Mouse (Mus musculus): ENCODE measurements around the gene Ankrd6.
A peak's percentile ranks its signal among the peaks of the same experiment; 100 is the strongest.

Gene Ankrd6

DNA sequence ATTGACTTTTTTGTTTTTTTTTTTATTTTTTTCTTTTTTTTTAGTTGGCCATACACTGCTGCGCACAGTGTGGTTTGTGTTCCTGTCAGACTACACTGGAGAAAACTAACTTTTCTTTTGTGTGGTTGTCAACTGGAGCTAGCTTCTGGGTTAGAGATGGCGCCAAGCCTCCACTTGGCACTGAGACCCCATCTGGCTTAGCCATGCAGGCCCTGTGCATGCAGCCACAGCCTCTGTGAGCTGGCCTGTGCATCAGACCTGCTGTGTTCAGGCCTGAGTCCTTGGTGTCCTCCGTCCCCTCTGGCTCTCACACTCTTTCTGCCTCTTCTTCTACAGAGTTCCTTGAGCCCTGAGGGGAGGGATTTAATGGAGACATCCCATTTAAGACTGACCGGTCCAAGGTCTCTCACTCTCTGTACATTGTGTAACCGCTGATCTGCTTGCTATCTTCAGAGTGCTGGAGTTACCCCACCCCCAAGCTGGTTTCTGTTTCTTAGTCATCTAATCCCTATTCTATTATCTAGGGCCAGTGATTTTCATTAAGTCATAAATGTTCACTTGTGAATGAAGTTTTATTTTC is 96.9 kb downstream of the Ankrd6 start:
- DNase-seq, result no peak

GRCm38 (mm10) chr4:32852819-32853218 is 97.8 kb downstream of the Ankrd6 start:
- no peak for DNase-seq

DNA sequence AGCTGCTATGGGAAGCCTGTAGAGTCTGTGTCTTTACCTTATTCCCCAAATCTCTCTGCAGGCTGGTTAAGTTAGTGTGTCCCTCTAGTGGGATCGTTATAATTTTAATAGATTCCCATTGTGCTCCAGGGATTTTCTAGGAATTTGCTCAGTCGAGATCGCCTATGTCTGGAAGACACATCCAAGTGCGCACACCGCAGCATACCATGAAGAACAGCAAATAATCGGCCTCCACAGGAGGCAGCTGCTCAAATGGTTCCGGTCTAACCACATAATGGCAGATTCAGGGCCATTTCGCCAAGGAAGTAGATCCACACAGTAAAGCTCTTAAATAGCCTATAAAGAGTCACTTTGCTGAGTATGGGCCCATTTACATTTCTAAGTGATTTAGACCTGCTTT is 98.3 kb downstream of the Ankrd6 start:
- no peak for DNase-seq

DNA sequence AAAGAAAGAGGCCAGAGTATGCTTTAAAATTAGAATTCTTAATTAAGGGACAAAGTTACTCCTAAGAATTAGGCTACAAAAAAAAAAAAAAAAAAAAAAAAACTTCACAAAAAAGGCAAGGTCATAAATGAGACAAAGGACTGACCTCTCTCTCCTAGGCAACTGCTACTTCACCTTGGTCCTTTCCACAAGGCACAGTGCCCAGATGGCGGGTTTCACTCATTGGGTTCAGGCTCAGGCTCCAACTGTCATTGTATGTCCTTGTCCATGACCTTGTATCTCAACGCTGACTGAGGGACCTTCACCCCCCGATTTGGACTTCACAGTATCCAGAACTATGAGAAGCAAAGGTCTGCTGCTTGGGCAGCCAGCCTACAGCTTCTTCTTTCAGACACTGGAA is 112.2 kb downstream of the Ankrd6 start:
- DNase-seq, result no peak

DNA sequence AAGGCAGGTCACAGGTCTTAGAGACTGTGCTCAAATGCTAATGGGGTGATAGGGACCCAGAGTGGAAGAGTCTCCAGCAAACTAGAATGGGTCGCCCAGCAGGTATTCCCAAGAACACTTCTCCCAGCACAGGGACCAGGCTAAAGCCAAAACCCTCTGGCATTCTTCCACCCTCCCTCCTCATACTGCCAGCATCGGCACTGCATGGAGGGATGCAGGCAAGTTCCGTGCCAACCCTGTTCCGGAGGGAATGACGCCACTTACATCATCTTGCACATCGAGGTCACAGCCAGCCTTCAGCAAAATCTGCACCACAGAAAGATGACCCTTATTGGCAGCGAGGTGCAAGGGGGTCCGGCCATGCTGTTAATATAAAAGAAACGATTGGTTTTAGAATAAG is 114.6 kb downstream of the Ankrd6 start:
- DNase-seq, result no peak

- DNase-seq, result no peak
These were observed 116.1 kb downstream of the Ankrd6 start for GRCm38 (mm10) chr4:32834541-32834940.

DNA sequence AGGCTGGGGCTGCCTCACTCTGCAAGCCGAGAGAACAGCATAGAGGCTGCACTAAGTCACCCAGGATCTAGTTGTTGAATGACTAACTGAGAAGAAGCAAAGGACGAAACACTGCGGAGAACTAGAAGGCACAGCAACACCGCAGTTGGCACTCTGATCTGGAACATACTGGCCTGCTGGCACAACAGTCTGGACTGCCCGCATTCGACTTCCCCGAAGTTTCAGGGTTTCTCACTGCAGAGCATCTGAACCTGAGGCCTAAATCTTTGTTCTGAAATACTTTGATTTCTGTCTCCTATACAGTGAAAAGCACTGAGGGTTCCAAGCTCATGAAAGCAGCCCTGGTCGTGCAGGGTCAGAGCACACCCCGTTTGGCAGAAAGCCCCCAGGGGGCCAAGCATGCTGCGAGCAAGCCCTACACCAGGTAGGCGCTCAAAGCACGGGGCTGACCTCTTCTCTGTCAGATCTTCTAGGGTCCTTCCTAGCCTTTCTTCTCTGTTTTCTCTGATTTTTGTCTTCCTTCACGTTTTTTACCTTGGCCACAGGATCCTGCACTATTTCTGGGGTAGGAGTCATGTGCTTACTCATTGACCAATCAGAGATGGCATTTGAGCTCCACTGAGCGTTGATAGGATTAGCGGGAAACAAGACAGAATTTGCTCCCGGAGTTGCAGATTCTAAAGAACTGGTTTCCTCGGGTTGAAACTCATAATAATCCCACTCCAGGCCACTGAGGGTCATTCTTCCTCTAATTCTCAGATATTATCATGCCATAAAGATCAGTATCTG is 117.0 kb downstream of the Ankrd6 start:
- DNase-seq, result peak; percentile 60

DNA sequence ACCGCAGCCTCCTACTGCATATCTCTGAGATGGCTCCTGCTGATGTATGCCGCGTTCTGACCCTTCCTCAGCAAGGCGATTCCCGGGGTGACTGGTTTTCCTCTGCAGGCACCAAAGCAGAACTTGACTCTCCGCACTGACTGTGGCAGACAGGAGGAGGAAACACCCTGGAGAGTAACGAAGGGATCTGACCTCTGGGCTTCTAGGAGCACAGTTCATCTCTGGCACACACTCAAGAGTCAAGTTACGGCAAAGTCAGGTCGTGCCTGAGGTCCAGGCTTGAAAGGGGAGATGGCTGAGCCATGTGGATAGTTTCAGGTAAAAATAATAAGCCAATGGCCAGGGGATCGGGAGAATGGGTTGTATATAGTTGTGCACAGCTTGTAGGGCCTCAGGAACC is 121.3 kb downstream of the Ankrd6 start:
- DNase-seq, result no peak

DNA sequence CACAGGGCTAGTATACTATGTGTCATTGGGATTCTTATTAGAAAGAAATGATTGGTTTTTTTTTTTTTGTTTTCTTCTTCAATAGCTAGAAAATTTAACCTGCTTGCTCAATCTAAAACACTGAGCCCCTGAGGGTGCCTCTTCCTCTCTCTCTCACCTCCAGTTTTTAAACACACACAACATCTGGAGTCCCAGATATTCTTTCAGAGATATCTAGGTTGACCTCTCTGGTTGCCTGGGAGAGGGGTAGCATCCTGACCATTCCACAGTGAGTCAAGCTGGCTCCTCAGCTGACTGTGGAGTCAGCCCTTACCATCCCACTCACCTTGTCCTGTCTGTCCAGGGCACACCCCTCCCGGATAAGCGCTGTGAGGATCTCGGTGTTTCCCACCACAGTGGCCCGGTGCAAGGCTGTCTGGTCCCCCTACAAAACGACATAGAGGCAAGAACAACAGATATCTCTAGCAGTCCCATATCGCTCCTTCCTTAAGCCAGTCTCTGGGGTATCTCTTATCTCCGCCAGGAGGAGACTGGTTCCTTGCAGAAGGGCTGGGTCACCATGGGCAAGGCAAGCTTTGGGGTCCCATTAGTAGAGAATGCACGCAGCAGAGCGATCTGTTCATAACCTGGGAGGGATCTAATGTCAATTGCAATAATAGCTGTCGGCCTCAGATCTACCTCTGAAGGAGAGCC is 122.1 kb downstream of the Ankrd6 start:
- DNase-seq, result no peak

DNA sequence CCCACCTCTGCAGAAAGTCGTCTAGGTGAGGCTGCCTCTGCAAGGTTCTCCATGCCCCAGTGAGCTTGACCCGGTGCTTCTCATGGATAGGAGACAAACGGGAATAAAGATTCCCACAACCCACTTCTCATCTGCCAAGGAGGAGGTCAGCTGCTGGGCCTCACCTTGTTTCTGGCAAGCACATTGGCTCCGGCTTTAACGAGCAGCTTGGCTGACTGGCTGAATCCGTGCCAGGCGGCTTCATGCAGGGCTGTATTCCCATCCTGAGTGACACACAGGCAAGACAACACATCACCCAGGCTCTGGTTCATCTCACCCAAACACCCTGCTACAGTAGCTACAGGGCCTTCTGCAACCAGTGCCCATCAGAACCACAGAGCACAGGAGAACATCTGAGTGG is 123.7 kb downstream of the Ankrd6 start:
- peak; percentile 90 for DNase-seq

DNA sequence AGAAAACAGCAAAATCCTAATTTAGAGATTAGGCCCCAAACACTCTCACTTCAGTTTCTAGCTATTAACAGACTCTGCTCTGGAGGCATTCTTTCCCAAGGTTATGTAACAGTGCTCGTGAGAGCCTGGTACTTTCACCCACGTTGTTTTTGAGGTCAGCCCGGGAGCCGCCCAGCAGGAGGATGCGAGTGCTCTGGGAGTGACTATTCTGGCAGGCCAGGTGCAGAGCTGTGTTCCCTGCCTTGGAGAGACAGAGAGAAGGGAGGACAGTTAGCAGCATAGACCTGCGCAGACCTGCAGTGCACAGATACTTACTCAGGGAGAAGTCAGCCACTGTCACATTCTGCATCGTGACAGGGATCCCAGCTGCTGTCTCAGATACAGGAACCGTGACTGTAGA is 126.4 kb downstream of the Ankrd6 start:
- DNase-seq, result peak; percentile 58

DNA sequence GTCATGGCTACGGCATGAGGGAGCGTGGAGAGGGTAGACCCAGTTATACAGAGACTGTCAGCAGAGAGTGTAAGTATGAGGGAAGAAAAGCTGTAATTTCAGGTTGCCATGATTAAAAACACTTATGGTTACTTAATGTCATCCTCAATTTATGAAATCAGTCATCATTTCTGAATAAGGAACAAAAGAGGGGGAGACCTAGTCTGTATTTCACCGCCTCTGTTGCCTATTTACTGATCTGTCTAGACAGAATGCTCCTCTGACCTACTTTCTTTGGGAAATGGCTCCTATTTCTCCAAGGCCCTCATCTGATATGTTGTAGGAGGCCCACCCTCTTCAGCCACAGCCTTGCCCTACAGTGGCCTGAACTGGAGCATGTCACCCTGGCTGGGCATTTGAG is 130.0 kb downstream of the Ankrd6 start:
- DNase-seq, result no peak

DNA sequence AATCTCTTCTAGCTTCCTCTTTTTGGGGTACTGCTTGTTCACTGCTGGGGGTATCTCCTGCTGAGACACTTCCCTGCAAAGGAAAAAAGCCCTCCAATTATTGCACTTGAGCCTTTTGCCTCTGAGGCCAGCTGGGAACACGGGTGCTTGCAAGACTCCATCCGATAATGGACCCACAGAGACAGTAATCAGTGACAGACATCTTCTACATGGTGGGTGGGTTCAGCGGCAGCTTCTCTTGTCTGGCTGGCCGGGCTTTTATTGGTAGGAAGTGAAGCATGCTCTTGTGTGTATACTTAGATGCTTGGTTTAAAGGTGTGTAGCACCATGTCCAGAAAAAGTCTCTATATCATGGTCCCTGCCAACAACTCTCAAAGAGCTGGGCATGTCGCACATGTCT is 133.2 kb downstream of the Ankrd6 start:
- no peak for DNase-seq

GRCm38 (mm10) chr4:32800577-32801170 is 150.0 kb downstream of the Ankrd6 start:
- no peak for DNase-seq

DNA sequence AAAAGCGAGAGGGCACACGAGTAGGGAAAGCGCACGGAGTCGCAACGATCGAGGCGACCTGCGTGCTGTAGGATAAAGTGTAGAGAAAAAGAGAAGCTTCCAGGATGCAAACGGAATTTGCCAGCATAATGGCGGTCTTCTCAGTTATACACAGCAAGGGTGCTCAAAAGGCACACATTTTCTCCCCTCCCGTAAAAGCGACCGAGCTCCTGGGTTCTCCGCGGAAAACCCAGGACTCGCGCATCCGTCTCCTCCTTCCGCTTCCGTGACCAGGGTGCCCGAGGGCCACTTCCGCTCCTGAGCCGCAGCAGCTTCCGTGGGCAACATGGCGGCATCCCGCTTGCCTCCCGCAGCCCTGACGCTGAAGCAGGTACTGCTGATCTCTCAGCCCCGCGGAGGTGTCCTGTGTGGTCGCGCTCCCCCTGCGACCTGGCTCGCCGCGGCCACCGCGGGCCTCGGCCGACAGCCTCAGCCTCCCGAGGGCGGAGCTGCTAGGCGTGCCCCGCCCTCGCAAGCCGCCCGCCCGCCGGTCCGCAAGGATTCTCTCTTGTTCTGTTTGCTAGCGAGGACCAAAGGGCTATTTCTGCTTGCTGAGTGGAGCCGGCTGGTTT is 150.6 kb downstream of the Ankrd6 start, which contains the start of gene Lyrm2:
TSS of gene Lyrm2 (plus strand) at position 288 of the 611 bp plus-strand sequence.
- peak; percentile 82 for DNase-seq

GRCm38 (mm10) chr4:32798976-32799375 is 151.7 kb downstream of the Ankrd6 start:
- no peak for DNase-seq

GRCm38 (mm10) chr4:32789020-32789419 is 161.6 kb downstream of the Ankrd6 start:
- DNase-seq, result no peak

DNA sequence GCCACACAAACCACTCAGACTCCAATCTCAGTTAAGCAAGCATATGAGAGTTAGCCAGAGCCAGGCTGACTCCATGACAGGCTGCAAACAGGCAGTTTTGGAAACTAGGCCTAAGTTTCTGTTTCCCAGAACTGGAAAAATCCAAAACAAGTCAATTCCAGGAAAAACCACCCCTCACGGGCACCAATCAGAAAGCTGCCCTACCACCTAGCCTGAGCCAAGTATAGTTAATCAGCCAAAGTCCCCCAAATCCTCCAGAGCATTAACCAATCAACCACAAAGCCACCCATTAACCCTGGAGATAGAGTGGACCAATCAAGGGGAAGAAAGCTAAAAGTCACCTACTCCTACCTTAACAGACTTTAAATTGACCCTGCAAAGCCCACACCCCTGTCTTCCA is 163.5 kb downstream of the Ankrd6 start:
- DNase-seq, result no peak

DNA sequence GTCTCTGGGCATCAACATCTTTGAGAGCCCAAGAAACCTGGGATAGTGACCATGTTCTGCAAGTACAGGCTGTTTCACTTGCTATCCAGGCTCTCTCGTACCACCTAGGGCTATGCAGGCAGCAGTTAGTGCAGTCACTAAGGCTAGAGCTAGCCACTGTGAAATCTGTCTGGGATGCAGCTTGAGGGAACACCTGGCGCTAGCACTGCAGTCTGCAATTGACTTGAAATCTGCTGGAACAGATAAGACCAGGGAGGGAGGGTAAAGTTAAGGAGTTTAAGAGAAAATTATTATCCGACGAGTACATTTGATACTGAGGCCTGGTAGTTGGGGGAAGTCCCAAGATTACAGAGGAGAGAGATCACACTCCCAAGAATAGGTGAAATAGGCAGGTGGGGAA is 170.6 kb downstream of the Ankrd6 start:
- DNase-seq, result no peak

GRCm38 (mm10) chr4:32770284-32770810 is 180.3 kb downstream of the Ankrd6 start:
- no peak for DNase-seq

DNA sequence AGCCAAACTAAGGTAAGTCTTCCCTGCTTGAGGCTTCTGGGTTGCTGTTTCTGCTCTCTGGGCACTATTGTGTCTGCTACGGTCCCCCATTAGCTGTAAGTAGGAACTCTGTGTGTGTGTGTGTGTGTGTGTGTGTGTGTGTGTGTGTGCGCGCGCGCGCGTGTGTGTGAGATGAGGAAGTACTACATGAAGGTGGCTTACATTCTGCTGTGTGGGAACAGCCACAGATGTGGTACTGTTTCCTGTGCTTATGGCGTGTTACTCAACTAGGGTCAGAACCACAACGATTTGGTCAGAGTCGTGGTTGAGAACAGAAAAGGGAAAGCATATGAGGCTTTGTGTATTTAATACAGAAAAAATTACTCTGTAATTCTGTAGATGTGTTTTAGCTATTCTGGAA is 182.6 kb downstream of the Ankrd6 start:
- no peak for DNase-seq

DNA sequence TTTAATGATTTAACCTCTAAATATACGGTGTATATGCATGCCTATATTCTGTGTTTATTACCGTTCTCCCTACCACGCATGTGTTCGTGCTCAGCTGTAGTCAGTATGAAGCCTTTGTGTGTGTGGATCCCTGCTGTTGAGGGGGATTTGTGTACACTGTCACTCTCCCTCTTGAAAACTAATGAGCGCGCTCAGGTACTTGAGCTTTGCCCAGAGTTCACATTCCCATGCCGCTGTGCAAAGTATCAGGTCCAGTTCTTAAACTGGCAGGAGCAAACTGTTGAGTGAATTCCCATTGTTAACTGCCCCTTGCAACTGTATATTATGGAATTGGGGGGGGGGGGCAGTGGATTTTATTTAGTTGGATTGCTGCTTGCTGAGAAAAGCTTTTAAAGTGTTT is 183.2 kb downstream of the Ankrd6 start:
- no peak for DNase-seq

DNA sequence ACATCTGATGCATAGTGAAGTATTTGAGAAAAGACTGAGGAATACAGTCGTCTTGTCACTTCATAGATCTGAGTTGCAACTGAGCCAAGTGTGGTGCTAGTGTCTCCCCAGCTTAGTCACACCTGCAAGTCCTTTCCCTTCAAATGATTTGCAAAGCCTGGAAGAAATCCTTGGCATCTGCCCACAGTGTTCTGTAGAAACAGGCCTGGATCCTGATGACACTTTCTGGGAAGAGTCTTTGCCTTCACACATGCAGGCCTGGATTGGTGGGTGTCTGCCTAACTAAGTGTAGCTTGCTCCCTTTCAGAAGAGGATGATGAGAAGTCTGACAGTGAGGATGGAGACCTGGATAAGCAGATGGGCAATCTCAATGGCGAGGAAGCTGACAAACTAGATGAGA is 193.2 kb downstream of the Ankrd6 start:
- no peak for DNase-seq

All from cerebellum, adult 9-10 months (tissue).